Mouse (Mus musculus): ENCODE measurements at regions not wholly inside any gene's neighbourhood (a gene's known extent, or its start where the extent isn't known, plus 50 kb on each side); places are given as distances from the start of the nearest gene placed in this dataset.

DNA sequence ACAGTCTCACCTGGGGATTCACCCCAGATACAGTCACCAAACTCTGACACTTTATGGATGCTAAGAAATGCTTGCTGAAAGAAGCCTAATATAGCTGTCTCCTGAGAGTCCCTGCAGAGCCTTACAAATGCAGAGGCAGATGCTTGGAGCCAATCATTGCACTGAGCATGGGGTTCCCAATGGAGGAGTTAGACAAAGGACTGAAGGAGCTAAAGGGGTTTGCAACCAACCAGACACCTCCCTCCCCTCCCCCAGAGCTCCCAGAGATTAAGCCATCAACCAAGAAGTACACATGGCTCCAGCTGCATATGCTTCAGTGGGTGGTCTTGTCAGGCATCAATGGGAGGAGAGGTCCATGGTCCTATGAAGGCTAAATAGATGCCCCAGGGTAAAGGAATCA is 999.7 kb upstream of the Aga start:
- in situ Hi-C loops (cut with MboI; ENCODE audit: low sequenced_read_pairs in 2 of 2, unreplicated experiment in 2 of 2): no loop called here
- Histone ChIP-seq H3K4me1 (ENCODE audit: control insufficient read depth in 2 of 2, insufficient read depth in 2 of 2, low read length in 2 of 2, poor library complexity in 1 of 2) (0 out of 4 replicates have a peak, but pooled peaks cover 0 to 2% of the 10 kb centered on the region in 2 experiments), H3K9me3 (ENCODE audit: control insufficient read depth, insufficient read depth, low read depth, low read length) (no peaks in the 10 kb centered on the region), H3K27ac (ENCODE audit: insufficient read depth, low read depth, low read length, poor library complexity, severe bottlenecking) (no peak overlapping the region), H3K9ac (ENCODE audit: insufficient read depth, low read depth, low read length, poor library complexity, severe bottlenecking) (no peak overlapping the region), H3K4me3 (ENCODE audit: insufficient read depth in 1 of 2, low read depth in 1 of 2, low read length in 2 of 2, poor library complexity in 1 of 2, severe bottlenecking in 1 of 2) (no peak overlapping the region), H3K36me3 (ENCODE audit: control insufficient read depth, insufficient read depth, low read length, poor library complexity, severe bottlenecking) (no peaks in the 10 kb centered on the region)
- TF ChIP-seq CHD2 (IDR thresholded peaks at IDR 0.05; ENCODE audit: low read depth, low read length) (no peak), ZC3H11A (IDR thresholded peaks at IDR 0.05; ENCODE audit: borderline replicate concordance, low read depth, low read length) (no peak), HCFC1 (IDR thresholded peaks at IDR 0.05; ENCODE audit: borderline replicate concordance, insufficient read depth, low read length) (no peak), ZNF384 (IDR thresholded peaks at IDR 0.05; ENCODE audit: low read depth, low read length) (no peak), MAFK (IDR thresholded peaks at IDR 0.05; ENCODE audit: insufficient read depth, low read depth, low read length) (no peak)
- no peak for DNase-seq (ENCODE audit: low read depth, low spot score)

DNA sequence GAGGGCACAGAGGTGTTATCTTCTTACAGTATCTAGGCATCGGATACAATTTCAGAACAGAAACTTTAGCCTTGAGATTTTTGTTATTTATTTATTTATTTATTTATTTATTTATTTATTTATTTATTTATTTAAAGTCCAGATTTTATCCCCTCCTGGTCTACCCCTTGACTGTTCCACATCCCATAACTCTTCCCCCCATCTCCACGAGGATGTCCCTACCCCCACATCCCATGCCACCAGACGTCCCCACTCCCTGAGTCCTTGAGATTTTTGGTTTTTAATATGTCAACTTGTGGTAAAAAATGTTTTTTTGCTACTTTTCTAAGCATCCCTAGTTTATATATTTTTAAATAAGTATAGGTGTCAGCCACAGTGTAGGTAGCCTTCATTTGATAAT is 968.2 kb upstream of the Aga start:
- Histone ChIP-seq H3K27ac (ENCODE audit: insufficient read depth, low read depth, low read length, poor library complexity, severe bottlenecking) (no peak overlapping the region), H3K36me3 (ENCODE audit: control insufficient read depth, insufficient read depth, low read length, poor library complexity, severe bottlenecking) (no peaks in the 10 kb centered on the region), H3K9me3 (ENCODE audit: control insufficient read depth, insufficient read depth, low read depth, low read length) (no peaks in the 10 kb centered on the region), H3K4me1 (ENCODE audit: control insufficient read depth in 2 of 2, insufficient read depth in 2 of 2, low read length in 2 of 2, poor library complexity in 1 of 2) (no peaks in the 10 kb centered on the region), H3K9ac (ENCODE audit: insufficient read depth, low read depth, low read length, poor library complexity, severe bottlenecking) (no peak overlapping the region), H3K4me3 (ENCODE audit: insufficient read depth in 1 of 2, low read depth in 1 of 2, low read length in 2 of 2, poor library complexity in 1 of 2, severe bottlenecking in 1 of 2) (no peak overlapping the region)
- in situ Hi-C loops (cut with MboI; ENCODE audit: low sequenced_read_pairs in 2 of 2, unreplicated experiment in 2 of 2): no loop called here
- no peak for DNase-seq (ENCODE audit: low read depth, low spot score)
- no peak for TF ChIP-seq ZC3H11A (IDR thresholded peaks at IDR 0.05; ENCODE audit: borderline replicate concordance, low read depth, low read length)
- no peak for TF ChIP-seq MAFK (IDR thresholded peaks at IDR 0.05; ENCODE audit: insufficient read depth, low read depth, low read length)
- no peak for TF ChIP-seq HCFC1 (IDR thresholded peaks at IDR 0.05; ENCODE audit: borderline replicate concordance, insufficient read depth, low read length)
- TF ChIP-seq CHD2 (IDR thresholded peaks at IDR 0.05; ENCODE audit: low read depth, low read length): no peak
- no peak for TF ChIP-seq ZNF384 (IDR thresholded peaks at IDR 0.05; ENCODE audit: low read depth, low read length)

DNA sequence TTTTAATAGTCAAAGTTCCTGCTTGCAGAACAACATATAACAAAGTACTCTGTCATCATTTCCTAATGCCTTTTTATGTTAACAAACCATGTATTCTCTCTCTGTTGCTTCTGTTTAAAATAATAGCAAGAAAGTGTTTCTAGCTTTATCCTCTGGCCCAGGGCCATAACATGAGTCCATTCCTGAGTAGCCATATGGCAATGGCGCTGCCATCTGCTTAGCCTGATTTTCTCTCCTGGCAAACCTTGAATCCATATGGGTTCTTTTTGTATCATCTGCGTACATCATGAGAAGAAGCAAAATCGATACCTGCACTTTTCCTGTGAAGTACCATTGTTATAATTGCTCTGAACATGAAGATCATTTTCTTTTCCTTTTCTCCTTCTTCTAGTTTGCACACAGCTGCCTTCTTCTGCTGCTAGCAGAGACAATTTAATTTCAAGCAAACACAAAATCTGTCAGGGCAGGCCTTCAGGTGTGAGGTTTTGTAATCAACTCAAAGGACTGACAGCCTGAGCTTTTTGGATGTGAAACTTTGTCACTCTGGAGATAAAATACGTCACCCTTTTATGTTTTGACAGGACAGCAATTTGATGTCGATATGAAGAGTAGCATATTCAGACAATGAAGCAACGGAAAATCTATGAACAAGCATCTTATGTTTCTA is 940.2 kb upstream of the Aga start:
- Histone ChIP-seq H3K4me1 (ENCODE audit: control insufficient read depth in 2 of 2, insufficient read depth in 2 of 2, low read length in 2 of 2, poor library complexity in 1 of 2) (no peaks in the 10 kb centered on the region), H3K9me3 (ENCODE audit: control insufficient read depth, insufficient read depth, low read depth, low read length) (no peaks in the 10 kb centered on the region), H3K36me3 (ENCODE audit: control insufficient read depth, insufficient read depth, low read length, poor library complexity, severe bottlenecking) (no peaks in the 10 kb centered on the region), H3K9ac (ENCODE audit: insufficient read depth, low read depth, low read length, poor library complexity, severe bottlenecking) (no peak overlapping the region), H3K27ac (ENCODE audit: insufficient read depth, low read depth, low read length, poor library complexity, severe bottlenecking) (no peak overlapping the region), H3K4me3 (ENCODE audit: insufficient read depth in 1 of 2, low read depth in 1 of 2, low read length in 2 of 2, poor library complexity in 1 of 2, severe bottlenecking in 1 of 2) (no peak overlapping the region)
- in situ Hi-C loops (cut with MboI; ENCODE audit: low sequenced_read_pairs in 2 of 2, unreplicated experiment in 2 of 2): no loop called here
- TF ChIP-seq ZC3H11A (IDR thresholded peaks at IDR 0.05; ENCODE audit: borderline replicate concordance, low read depth, low read length) (no peak), ZNF384 (IDR thresholded peaks at IDR 0.05; ENCODE audit: low read depth, low read length) (no peak), CHD2 (IDR thresholded peaks at IDR 0.05; ENCODE audit: low read depth, low read length) (no peak), MAFK (IDR thresholded peaks at IDR 0.05; ENCODE audit: insufficient read depth, low read depth, low read length) (no peak), HCFC1 (IDR thresholded peaks at IDR 0.05; ENCODE audit: borderline replicate concordance, insufficient read depth, low read length) (no peak)
- DNase-seq (ENCODE audit: low read depth, low spot score): no peak

Measured in ES-E14 (cell line).